Mouse (Mus musculus) heart, postnatal 0 days (tissue): ENCODE results near the gene Harbi1. TPM values are rescaled to one million over a fixed set of nuclear protein-coding genes. Genes with fewer than 3 reads are reported as not detected.

ENCODE experiments used
- ATAC-seq: fragments of 200-750 bp; cut with Nextera tagmentation; 2 replicates; pipeline ENCODE4 v1.8.0; 2017; ENCODE audit warnings: low read depth, moderate number of reproducible peaks, moderate library complexity; ENCODE audit not compliant: insufficient read depth
- DNase-seq: peaks from one replicate; pipeline ENCODE4 v3.0.0-alpha.2; 2016; ENCODE audit warnings: low spot score
- H3K27ac ChIP-seq: fragments of 300-500 bp; sonication (generic); 2 replicates; pipeline ENCODE4 v1.5.1; 2014; ENCODE audit warnings: low read depth, mild to moderate bottlenecking
- H3K27me3 ChIP-seq: fragments of 300-500 bp; sonication (generic); 2 replicates; pipeline ENCODE4 v1.6.1; 2014; ENCODE audit warnings: low read length, mixed read lengths; ENCODE audit not compliant: control insufficient read depth, insufficient read depth
- H3K36me3 ChIP-seq: fragments of 300-500 bp; sonication (generic); replicated peaks from 2 replicates; pipeline ENCODE4 v1.6.1; 2014; ENCODE audit warnings: low read length, mixed read lengths; ENCODE audit not compliant: control insufficient read depth, insufficient read depth
- H3K4me1 ChIP-seq: fragments of 300-500 bp; sonication (generic); 2 replicates; pipeline ENCODE4 v1.6.1; 2014; ENCODE audit warnings: antibody characterized with exemption; ENCODE audit not compliant: control insufficient read depth, insufficient read depth
- H3K4me2 ChIP-seq: fragments of 300-500 bp; sonication (generic); 2 replicates; pipeline ENCODE4 v1.6.1; 2014; ENCODE audit warnings: low read depth, mild to moderate bottlenecking, low read length, moderate library complexity
- H3K4me3 ChIP-seq: fragments of 300-500 bp; sonication (generic); 2 replicates; pipeline ENCODE4 v1.5.1; 2014; ENCODE audit warnings: low read depth, low read length
- H3K9ac ChIP-seq: fragments of 300-500 bp; sonication (generic); replicated peaks from 2 replicates; pipeline ENCODE4 v1.6.1; 2014; ENCODE audit warnings: low read depth, low read length, mixed read lengths
- H3K9me3 ChIP-seq: fragments of 300-500 bp; sonication (generic); replicated peaks from 2 replicates; pipeline ENCODE4 v1.6.1; 2016; ENCODE audit warnings: low read length; ENCODE audit not compliant: control insufficient read depth
- CTCF ChIP-seq: IDR thresholded peaks from 2 replicates; pipeline ENCODE4 v1.5.1; 2016; ENCODE audit warnings: antibody characterized with exemption, control low read depth, low read depth
- EP300 ChIP-seq: IDR thresholded peaks from 2 replicates; pipeline ENCODE4 v1.6.1; 2016; ENCODE audit warnings: antibody characterized with exemption, low read depth
- WGBS: fragments of 180-500 bp; shearing (Covaris S2); extraction: QIAGEN DNeasy Blood & Tissue Kit; methylation state at CpG from one replicate; pipeline ENCODE4 v1.1.7; 2014; 5-methylcytosine and 5-hydroxymethylcytosine counted together
- polyA plus RNA-seq: library from polyadenylated mRNA; unstranded; fragments of >200 nt; fragmentation: Nextera tagmentation; extraction: Ambion mirVana; gene quantifications from 2 replicates; pipeline ENCODE4 v1.2.1, GENCODE M21; 2015
- total RNA-seq: library from RNA; depleted of rRNA; stranded (reverse); fragments of >200 nt; gene quantifications from 2 replicates; pipeline ENCODE4 v1.2.3, GENCODE M21; 2014; ENCODE audit warnings: low replicate concordance

Harbi1 gene
- total and polyA plus RNA-seq, 2 experiments from 2014 or later, result 11.1 to 27.6 TPM

DNA sequence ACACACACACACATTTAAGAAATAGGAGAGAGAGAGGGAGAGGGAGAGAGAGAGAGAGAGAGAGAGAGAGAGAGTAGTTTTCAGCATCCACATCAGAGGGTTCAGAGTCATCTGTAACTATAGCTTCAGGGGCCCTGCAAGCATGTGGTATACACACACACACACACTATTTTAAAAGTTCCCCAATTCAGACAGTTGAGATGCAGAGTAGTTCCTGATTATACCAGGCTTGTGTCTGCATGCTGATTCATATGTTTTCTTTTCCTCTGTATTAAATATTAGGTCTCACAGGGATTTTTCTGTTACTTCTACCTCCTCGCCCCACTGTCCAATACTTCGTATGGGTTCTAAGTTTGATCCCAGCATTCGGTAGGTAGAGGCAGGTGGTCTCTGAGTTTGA is 16.4 kb downstream of the Harbi1 start:
- Histone ChIP-seq H3K36me3 (no peaks in the 10 kb centered on the region), H3K9ac (no peak overlapping the region), H3K4me3 (no peak overlapping the region), H3K4me2 (no peak overlapping the region), H3K27me3 (no peaks in the 10 kb centered on the region), H3K27ac (no peak overlapping the region), H3K9me3 (no peaks in the 10 kb centered on the region), H3K4me1 (no peaks in the 10 kb centered on the region)
- no peak for ATAC-seq
- WGBS, result 75% methylated on average over 3 of the region's 3 CpGs
- TF ChIP-seq EP300, result no peak
- TF ChIP-seq CTCF, result no peak
- no peak for DNase-seq

DNA sequence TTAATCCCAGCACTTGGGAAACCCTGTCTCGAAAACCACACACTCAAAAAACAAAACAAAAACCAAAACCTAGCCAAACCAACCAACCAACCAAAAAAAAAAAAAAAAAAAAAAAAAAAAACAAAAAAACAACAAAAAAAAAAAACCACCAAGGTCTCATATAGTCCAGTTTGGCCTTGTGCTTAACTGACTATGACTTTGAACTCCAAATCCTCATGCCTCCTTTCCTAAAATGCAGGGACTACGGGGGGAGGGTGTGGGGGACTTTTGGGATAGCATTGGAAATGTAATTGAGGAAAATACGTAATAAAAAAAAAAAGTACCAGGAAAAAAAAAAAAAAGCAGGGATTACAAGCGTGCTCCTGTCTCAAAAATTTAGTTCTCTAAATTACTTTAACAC is 18.9 kb downstream of the Harbi1 start:
- WGBS, result 16% methylated on average over 4 of the region's 4 CpGs
- DNase-seq, result no peak
- no peak for TF ChIP-seq CTCF
- TF ChIP-seq EP300, result no peak
- H3K27ac ChIP-seq, result 0 out of 2 replicates have a peak overlapping the region, but pooled peaks have one; percentile 88
- H3K9ac ChIP-seq, result peak overlapping the region; percentile 85; the same call in 1 of the 2 replicates
- no peaks in the 10 kb centered on the region for H3K27me3 ChIP-seq
- peak overlapping the region; percentile 78 for H3K4me2 ChIP-seq
- no peak for ATAC-seq
- no peaks in the 10 kb centered on the region for H3K9me3 ChIP-seq
- peak overlapping the region; percentile 91 for H3K4me3 ChIP-seq
- no peaks in the 10 kb centered on the region for H3K36me3 ChIP-seq
- H3K4me1 ChIP-seq, result no peaks in the 10 kb centered on the region

DNA sequence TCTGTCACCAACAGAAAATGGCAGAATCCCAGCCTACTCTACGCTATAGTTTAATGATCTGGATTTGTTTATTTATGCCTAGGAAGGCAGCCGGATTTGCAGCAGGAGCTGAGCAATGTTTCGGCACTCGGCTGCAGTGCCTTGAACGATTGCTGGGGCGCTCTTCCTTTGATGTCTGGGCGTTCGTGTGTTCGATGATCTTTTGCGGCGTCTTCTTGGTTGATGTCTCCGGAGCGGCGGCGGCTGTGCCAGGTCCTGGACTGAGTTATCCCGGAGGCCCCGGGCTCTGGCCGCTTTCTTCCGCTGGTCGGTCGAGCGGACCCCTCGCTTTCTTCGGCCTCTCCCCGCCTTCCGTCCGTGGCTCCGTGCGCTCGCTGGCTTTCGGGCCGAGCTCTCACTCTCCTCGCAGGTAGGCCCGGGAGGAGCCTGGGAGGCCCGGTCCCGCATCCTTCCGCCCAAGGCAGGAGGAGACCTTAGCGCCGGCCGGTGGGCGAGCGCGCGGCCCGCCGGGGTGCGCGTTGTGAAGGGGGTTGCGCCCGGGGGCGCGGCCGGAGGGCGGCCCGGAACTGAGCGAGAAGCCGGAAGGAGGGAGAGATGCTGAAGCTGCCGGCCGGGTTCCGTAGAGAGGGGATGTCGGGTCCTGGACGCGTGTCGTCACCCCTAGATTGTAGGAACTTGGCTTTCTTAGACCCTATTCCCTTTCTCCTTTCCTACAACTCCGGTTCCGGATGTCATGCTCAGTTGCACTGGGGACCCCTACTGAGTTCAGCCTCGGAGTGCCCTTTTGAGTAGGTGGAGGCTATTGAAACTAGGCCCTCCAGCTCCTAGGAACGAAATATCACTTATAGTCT is 19.5 kb downstream of the Harbi1 start, which contains the start of gene Ambra1:
TSS of gene Ambra1 (plus strand) at position 164 of the 851 bp plus-strand sequence.
- DNase-seq (peak; percentile 91), ATAC-seq (peak; percentile 84)
- Histone ChIP-seq H3K4me2 (peak within 1 kb of the TSS; percentile 78), H3K27ac (peak within 1 kb of the TSS; percentile 88), H3K9ac (peak within 1 kb of the TSS; percentile 85), H3K9me3 (no peaks in the 10 kb centered on the region), H3K4me1 (no peaks in the 10 kb centered on the region), H3K4me3 (peak within 1 kb of the TSS; percentile 91), H3K27me3 (no peaks in the 10 kb centered on the region), H3K36me3 (no peaks in the 10 kb centered on the region)
- under 1% methylated on average over 58 of the region's 68 CpGs for WGBS
- TF ChIP-seq CTCF, result peak; percentile 36
- TF ChIP-seq EP300, result no peak

DNA sequence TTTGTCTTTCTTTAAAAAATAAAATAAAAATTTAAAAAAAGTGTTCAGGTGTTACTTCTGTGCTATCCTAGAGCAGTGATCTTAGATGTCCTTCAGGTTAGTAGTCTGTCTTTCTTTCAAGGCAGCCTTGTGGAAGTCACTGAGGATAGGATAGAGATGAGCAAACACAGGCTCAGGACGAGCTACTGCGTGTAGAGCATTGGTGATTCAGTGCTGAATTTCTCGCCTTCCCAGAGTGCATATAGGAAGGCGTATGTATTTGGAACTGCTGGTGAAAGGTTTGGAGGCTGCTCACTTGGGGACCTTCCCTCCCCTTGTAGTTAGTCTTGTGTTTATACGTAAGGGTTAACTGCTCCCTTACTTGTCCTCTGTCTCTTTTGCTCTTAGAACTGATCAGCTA is 24.6 kb downstream of the Harbi1 start:
- no peaks in the 10 kb centered on the region for H3K27me3 ChIP-seq
- no peaks in the 10 kb centered on the region for H3K9me3 ChIP-seq
- H3K4me3 ChIP-seq, result no peak overlapping the region
- no peak overlapping the region for H3K4me2 ChIP-seq
- H3K27ac ChIP-seq, result no peak overlapping the region
- no peak for DNase-seq
- TF ChIP-seq EP300 (no peak), CTCF (no peak)
- no peaks in the 10 kb centered on the region for H3K36me3 ChIP-seq
- H3K9ac ChIP-seq, result no peak overlapping the region
- no peaks in the 10 kb centered on the region for H3K4me1 ChIP-seq
- ATAC-seq, result no peak
- 84% methylated on average over 5 of the region's 5 CpGs for WGBS

DNA sequence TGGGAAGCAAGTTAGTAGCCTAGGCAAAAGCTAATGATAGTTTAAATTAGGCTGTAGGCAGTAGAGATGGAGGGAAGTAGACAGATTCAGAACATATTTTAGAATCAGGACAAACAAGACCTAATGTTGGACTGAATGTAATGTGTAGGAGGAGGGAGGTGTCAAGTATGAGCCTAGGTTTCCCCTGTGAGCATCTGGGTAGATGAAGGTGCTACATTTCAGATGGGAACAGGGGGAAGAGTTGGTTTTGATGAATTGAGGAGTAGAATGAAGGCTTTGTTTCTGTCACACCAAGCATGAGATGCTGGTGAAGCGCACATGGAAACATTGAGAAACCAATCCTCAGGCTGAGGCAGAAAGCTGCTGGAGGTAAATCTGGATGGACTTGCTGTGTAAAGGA is 28.9 kb downstream of the Harbi1 start:
- no peak overlapping the region for H3K27ac ChIP-seq
- no peak overlapping the region for H3K9ac ChIP-seq
- H3K9me3 ChIP-seq, result no peaks in the 10 kb centered on the region
- no peaks in the 10 kb centered on the region for H3K27me3 ChIP-seq
- 100% methylated on average over 1 of the region's 1 CpGs for WGBS
- no peak for TF ChIP-seq CTCF
- no peaks in the 10 kb centered on the region for H3K36me3 ChIP-seq
- H3K4me2 ChIP-seq, result no peak overlapping the region
- no peak overlapping the region for H3K4me3 ChIP-seq
- no peak for ATAC-seq
- no peak for DNase-seq
- H3K4me1 ChIP-seq, result peaks cover 4% of the 10 kb centered on the region; the same call in 1 of the 2 replicates
